Comparison of ENCODE assay signal across 19 mouse cellular contexts in genomic region chr3:90159757-90160156, GRCm38 (mm10). TPM values are rescaled to one million over a fixed set of nuclear protein-coding genes. Genes with fewer than 3 reads are reported as not detected.
DNase-seq lines count a peak whose midpoint lies in the region; TF ChIP-seq lines count a peak whose summit lies in the region.
"Had no signal": no experiment of that assay in that cellular context is flagged by ENCODE, and none has a peak within 500 bp of the region (broad histone marks: within the 10 kb centered on the region; RNA-seq: fewer than 3 reads in every experiment).

No protein-coding gene starts in this region.

- DNase-seq in cerebellum, postnatal 10 days = peak; percentile 24 to 31
- no peak for DNase-seq in cerebellum, postnatal 4 days (ENCODE audit: low spot score in 2 of 2)
- peak; percentile 33 for DNase-seq in kidney, postnatal 10 days
- DNase-seq in kidney, adult 2 months = no peak
- peak; percentile 6 for DNase-seq in lung, postnatal 36 days
- DNase-seq in lung, postnatal 14 days = no peak
- DNase-seq: cerebellum, adult 18-20 months; gastrocnemius, adult 2 months; heart, adult 11 months; layer of hippocampus, postnatal 36 days; lung, adult 2 months; thymus, postnatal 36 days had no signal

- H3K36me3 ChIP-seq in kidney, adult 2 months (ENCODE audit: control insufficient read depth, insufficient read depth, low read length) = no peaks in the 10 kb centered on the region
- H3K36me3 ChIP-seq: forebrain, embryonic 12.5 days; hindbrain, embryonic 15.5 days; intestine, embryonic 15.5 days; limb, embryonic 15.5 days; midbrain, embryonic 12.5 days; neural tube, embryonic 12.5 days had no signal

- no peak for TF ChIP-seq CTCF in kidney, adult 2 months (conservative IDR thresholded peaks at IDR 0.05; ENCODE audit: insufficient read depth, insufficient read length, low read depth, low read length)

- H3K4me3 ChIP-seq in kidney, adult 2 months (ENCODE audit: insufficient read depth, low read depth, low read length) = no peak overlapping the region
- H3K4me3 ChIP-seq: forebrain, embryonic 12.5 days; gastrocnemius, adult 2 months; hindbrain, embryonic 15.5 days; intestine, embryonic 15.5 days; layer of hippocampus, adult 2 months; limb, embryonic 15.5 days; midbrain, embryonic 12.5 days; neural tube, embryonic 12.5 days had no signal

- H3K27me3 ChIP-seq in kidney, adult 2 months (replicated peaks; ENCODE audit: control insufficient read depth, insufficient read depth, low read length) = no peaks in the 10 kb centered on the region
- H3K27me3 ChIP-seq: forebrain, embryonic 12.5 days; hindbrain, embryonic 15.5 days; intestine, embryonic 15.5 days; limb, embryonic 15.5 days; midbrain, embryonic 12.5 days; neural tube, embryonic 12.5 days had no signal

- 86% methylated on average over 9 of the region's 9 CpGs for WGBS in kidney, adult 2 months

- TF ChIP-seq POLR2A in kidney, adult 2 months (IDR thresholded peaks at IDR 0.05; ENCODE audit: low read depth, low read length) = no peak

- H3K4me1 ChIP-seq in kidney, adult 2 months (ENCODE audit: control insufficient read depth, insufficient read depth, low read length) = no peaks in the 10 kb centered on the region
- H3K4me1 ChIP-seq: forebrain, embryonic 12.5 days; hindbrain, embryonic 15.5 days; intestine, embryonic 15.5 days; limb, embryonic 15.5 days; midbrain, embryonic 12.5 days; neural tube, embryonic 12.5 days had no signal

- no peak overlapping the region for H3K27ac ChIP-seq in kidney, adult 2 months (ENCODE audit: insufficient read depth, low read depth, low read length)
- H3K27ac ChIP-seq: forebrain, embryonic 12.5 days; gastrocnemius, adult 2 months; hindbrain, embryonic 15.5 days; intestine, embryonic 15.5 days; layer of hippocampus, adult 2 months; limb, embryonic 15.5 days; midbrain, embryonic 12.5 days; neural tube, embryonic 12.5 days had no signal

RNA-seq across cellular contexts. Expression of gene Rps27, which starts 53.7 kb away (rescaled TPM):
- polyA plus RNA-seq in kidney, adult 2 months (2012; rRNA removed) = 944 and 1,038 TPM in 2 replicates

RNA-seq across cellular contexts. Expression of gene Rab13, which starts 53.7 kb away (rescaled TPM):
- polyA plus RNA-seq in kidney, adult 2 months (2012; rRNA removed) = 5.0 and 7.7 TPM in 2 replicates

RNA-seq across cellular contexts. Expression of gene Nup210l, which starts 55.8 kb away (rescaled TPM):
- polyA plus RNA-seq in kidney, adult 2 months (2012; rRNA removed) = 0.12 and 0.14 TPM in 2 replicates

Comparison
In these comparisons a context has a peak if more than half of its experiments do, and no peak if none do; other contexts are left out.
1. DNase-seq: peak in cerebellum, postnatal 10 days (2 of 2), kidney, postnatal 10 days (single experiment) and lung, postnatal 36 days (single experiment); none in cerebellum, postnatal 4 days (0 of 2), kidney, adult 2 months (single experiment) and lung, postnatal 14 days (single experiment).